Mouse (Mus musculus): ENCODE results near the gene Pdk1. TPM values are rescaled to one million over a fixed set of nuclear protein-coding genes. Genes with fewer than 3 reads are reported as not detected.
"Not testable (repeated sequence)": the region's sequence is repeated elsewhere in the genome, so short reads cannot be mapped to it uniquely, and the experiment has no call there.

The Pdk1 gene
- polyA plus RNA-seq, 1 experiment from 2014 or later = 68.6 TPM

DNA sequence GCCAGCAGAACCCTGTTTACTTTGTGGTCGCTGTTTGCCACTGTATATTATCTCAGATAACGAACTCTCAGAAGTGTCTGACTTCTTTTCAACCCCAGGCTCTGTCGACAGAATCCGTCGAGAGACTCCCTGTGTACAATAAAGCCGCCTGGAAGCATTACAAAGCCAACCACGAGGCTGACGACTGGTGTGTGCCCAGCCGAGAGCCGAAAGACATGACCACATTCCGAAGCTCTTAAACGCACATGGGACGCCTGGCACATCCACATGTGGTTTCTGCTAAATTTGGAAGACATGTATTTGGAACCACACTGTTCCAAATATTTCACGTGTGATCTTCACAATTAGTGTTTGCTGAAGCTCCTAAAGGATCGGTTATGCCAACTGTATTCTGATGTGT is 26.9 kb downstream of the Pdk1 start:
- ATAC-seq (ENCODE audit: insufficient read depth, low FRiP score) = no peak
- H3K27me3 ChIP-seq (ENCODE audit: control insufficient read depth, insufficient read depth, low read length) = no peaks in the 10 kb centered on the region
- H3K36me3 ChIP-seq (ENCODE audit: control insufficient read depth, insufficient read depth, low read length) = peaks cover 6% of the 10 kb centered on the region; the same call in 1 of the 2 replicates
- H3K9me3 ChIP-seq (replicated peaks; ENCODE audit: control insufficient read depth, low read length) = no peaks in the 10 kb centered on the region
- no peak overlapping the region for H3K4me2 ChIP-seq (ENCODE audit: low read depth, low read length)
- no peak overlapping the region for H3K27ac ChIP-seq (ENCODE audit: low read length)
- 83% methylated on average over 15 of the region's 15 CpGs for WGBS
- no peak overlapping the region for H3K9ac ChIP-seq (ENCODE audit: low read length)
- no peaks in the 10 kb centered on the region for H3K4me1 ChIP-seq (ENCODE audit: control insufficient read depth, insufficient read depth, low read length)
- no peak overlapping the region for H3K4me3 ChIP-seq (replicated peaks; ENCODE audit: low read length)

DNA sequence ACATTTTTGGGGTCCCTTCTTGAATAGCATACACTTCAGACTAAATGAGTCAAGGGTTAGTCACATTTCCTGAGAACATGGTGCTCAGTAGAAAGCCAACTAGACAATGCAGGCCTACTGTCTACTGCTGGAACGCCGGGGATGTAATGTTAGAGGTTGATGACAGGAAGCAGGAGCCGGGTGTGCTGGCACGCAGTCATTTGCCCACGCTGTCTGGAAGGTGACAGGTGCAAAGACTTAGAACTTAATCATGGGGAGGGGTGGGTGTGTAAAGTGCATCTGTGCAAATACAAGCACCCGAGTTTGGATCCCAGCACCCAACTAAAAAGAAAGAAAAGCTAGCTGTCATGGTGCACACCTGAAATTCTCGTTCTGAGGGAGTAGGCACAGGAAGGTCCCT is 32.1 kb downstream of the Pdk1 start:
- H3K27ac ChIP-seq (ENCODE audit: low read length) = no peak overlapping the region
- no peaks in the 10 kb centered on the region for H3K27me3 ChIP-seq (ENCODE audit: control insufficient read depth, insufficient read depth, low read length)
- no peak overlapping the region for H3K9ac ChIP-seq (ENCODE audit: low read length)
- H3K36me3 ChIP-seq (ENCODE audit: control insufficient read depth, insufficient read depth, low read length) = 0 out of 2 replicates have a peak, but pooled peaks cover 2% of the 10 kb centered on the region
- 87% methylated on average over 7 of the region's 7 CpGs for WGBS
- H3K4me1 ChIP-seq (ENCODE audit: control insufficient read depth, insufficient read depth, low read length) = no peaks in the 10 kb centered on the region
- no peak overlapping the region for H3K4me2 ChIP-seq (ENCODE audit: low read depth, low read length)
- no peak overlapping the region for H3K4me3 ChIP-seq (replicated peaks; ENCODE audit: low read length)
- no peaks in the 10 kb centered on the region for H3K9me3 ChIP-seq (replicated peaks; ENCODE audit: control insufficient read depth, low read length)
- no peak for ATAC-seq (ENCODE audit: insufficient read depth, low FRiP score)

DNA sequence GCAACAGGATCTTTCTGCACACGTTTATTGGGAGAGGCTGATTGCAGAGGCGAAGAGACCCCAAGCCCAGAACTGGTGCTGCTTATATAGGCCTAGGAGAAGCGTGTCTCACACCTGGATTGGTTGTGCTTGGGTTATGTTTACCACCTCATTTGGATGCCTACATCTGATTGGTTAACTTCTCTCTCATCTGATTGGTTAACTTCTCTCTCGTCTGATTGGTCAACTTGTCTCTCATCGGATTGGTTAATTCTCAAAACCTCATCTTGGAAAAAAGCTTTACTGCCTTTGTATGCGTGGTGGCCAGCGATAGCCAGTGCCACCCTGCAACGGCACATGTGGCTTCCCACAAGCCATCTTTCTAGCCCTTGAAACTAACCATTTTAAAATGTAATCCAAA is 33.3 kb downstream of the Pdk1 start:
- H3K9ac ChIP-seq (ENCODE audit: low read length); H3K27me3 ChIP-seq (ENCODE audit: control insufficient read depth, insufficient read depth, low read length); ATAC-seq (ENCODE audit: insufficient read depth, low FRiP score); H3K36me3 ChIP-seq (ENCODE audit: control insufficient read depth, insufficient read depth, low read length); H3K4me3 ChIP-seq (replicated peaks; ENCODE audit: low read length); H3K9me3 ChIP-seq (replicated peaks; ENCODE audit: control insufficient read depth, low read length); H3K27ac ChIP-seq (ENCODE audit: low read length); H3K4me2 ChIP-seq (ENCODE audit: low read depth, low read length); H3K4me1 ChIP-seq (ENCODE audit: control insufficient read depth, insufficient read depth, low read length): not testable (repeated sequence)
- WGBS = 94% methylated on average over 8 of the region's 8 CpGs

DNA sequence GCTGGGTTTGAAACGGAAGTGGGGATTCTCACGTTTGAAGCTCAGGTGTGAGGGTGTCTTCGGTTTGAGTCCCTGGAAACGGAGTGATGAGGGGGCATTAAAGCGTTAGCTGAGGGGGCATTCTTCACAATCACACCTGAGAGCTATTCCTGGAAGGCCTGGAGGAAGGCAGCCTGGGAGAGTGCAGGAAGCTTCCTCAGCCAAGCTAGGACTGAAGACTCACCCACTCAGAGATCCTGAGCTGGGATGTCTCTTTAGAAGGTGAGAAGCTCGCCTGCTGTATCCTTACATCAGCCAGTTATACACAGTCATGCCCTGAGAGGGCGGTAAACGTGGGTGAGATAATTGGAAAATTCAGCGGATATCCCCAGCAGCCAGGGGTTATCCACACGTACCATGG is 40.9 kb downstream of the Pdk1 start:
- Histone ChIP-seq H3K4me2 (ENCODE audit: low read depth, low read length) (no peak overlapping the region), H3K27ac (ENCODE audit: low read length) (no peak overlapping the region), H3K36me3 (ENCODE audit: control insufficient read depth, insufficient read depth, low read length) (no peaks in the 10 kb centered on the region), H3K4me1 (ENCODE audit: control insufficient read depth, insufficient read depth, low read length) (peaks cover 3% of the 10 kb centered on the region; the same call in 1 of the 2 replicates), H3K27me3 (ENCODE audit: control insufficient read depth, insufficient read depth, low read length) (no peaks in the 10 kb centered on the region), H3K9ac (ENCODE audit: low read length) (no peak overlapping the region), H3K9me3 (replicated peaks; ENCODE audit: control insufficient read depth, low read length) (no peaks in the 10 kb centered on the region), H3K4me3 (replicated peaks; ENCODE audit: low read length) (no peak overlapping the region)
- no peak for ATAC-seq (ENCODE audit: insufficient read depth, low FRiP score)
- whole genome bisulfite sequencing = 73% methylated on average over 10 of the region's 10 CpGs

DNA sequence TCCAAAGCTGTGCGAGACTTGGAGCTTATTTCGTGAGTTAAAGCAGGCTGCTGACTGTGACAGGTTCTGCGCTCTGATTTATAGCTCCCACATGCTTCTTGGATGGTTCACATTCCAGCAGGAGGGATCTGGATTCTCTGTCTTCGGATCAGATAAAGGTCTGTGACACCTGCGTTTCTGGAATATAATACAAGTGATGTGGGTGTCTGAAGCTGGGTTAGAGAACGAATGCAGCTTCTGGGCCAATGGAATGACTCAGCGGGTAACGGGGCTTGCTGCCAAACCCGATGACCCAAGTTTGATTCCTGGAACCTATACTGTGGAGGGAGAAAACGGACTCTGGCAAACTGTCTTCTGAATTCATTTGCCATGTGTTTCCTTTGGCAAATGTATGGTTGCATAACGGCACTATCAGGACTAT is 46.2 kb downstream of the Pdk1 start:
- peaks cover 3% of the 10 kb centered on the region; the same call in 1 of the 2 replicates for H3K4me1 ChIP-seq (ENCODE audit: control insufficient read depth, insufficient read depth, low read length)
- H3K9me3 ChIP-seq (replicated peaks; ENCODE audit: control insufficient read depth, low read length) = no peaks in the 10 kb centered on the region
- no peak for ATAC-seq (ENCODE audit: insufficient read depth, low FRiP score)
- no peak overlapping the region for H3K9ac ChIP-seq (ENCODE audit: low read length)
- no peaks in the 10 kb centered on the region for H3K36me3 ChIP-seq (ENCODE audit: control insufficient read depth, insufficient read depth, low read length)
- H3K4me3 ChIP-seq (replicated peaks; ENCODE audit: low read length) = no peak overlapping the region
- no peak overlapping the region for H3K4me2 ChIP-seq (ENCODE audit: low read depth, low read length)
- H3K27me3 ChIP-seq (ENCODE audit: control insufficient read depth, insufficient read depth, low read length) = no peaks in the 10 kb centered on the region
- WGBS = 37% methylated on average over 11 of the region's 11 CpGs
- H3K27ac ChIP-seq (ENCODE audit: low read length) = no peak overlapping the region

DNA sequence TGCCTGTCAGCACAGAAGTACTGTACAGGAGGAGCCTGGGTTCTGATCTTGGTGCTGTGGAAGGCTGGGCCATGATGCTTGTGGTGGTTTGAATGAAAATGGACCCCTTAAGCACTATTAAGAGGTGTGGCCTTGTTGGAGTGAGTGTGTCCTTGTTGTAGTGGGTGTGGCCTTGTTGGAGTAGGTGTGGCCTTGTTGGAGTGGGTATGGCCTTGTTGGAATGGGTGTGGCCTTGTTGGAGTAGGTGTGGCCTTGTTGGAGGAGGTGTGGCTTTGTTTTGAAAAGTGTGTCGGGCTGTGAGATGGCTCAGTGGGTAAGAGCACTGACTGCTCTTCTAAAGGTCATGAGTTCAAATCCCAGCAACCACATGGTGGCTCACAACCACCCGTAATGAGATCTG is 51.9 kb downstream of the Pdk1 start:
- ATAC-seq (ENCODE audit: insufficient read depth, low FRiP score) = not testable (repeated sequence)

DNA sequence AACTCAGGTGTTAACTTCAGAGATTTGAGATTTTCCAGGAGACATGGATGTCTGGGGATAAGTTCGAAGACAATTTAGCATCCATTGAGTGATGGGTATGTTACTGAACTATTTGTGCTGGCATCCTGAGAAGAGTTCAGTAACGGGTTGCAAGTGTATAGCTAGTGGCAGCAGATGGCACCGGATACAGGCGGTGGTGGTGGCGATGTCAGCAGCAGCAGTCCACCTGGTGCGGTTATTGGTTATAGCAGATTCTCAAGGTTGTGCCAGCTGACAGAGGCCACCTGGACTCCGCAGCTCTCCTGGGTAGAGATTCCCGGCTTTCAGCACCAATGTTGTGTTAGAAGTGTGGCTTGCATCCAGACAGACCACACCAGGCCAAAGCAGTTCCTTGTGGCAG is 61.0 kb downstream of the Pdk1 start:
- H3K9me3 ChIP-seq (replicated peaks; ENCODE audit: control insufficient read depth, low read length) = no peaks in the 10 kb centered on the region
- H3K36me3 ChIP-seq (ENCODE audit: control insufficient read depth, insufficient read depth, low read length) = no peaks in the 10 kb centered on the region
- no peak overlapping the region for H3K4me3 ChIP-seq (replicated peaks; ENCODE audit: low read length)
- 87% methylated on average over 8 of the region's 8 CpGs for WGBS
- no peaks in the 10 kb centered on the region for H3K27me3 ChIP-seq (ENCODE audit: control insufficient read depth, insufficient read depth, low read length)
- no peak for ATAC-seq (ENCODE audit: insufficient read depth, low FRiP score)
- H3K4me2 ChIP-seq (ENCODE audit: low read depth, low read length) = no peak overlapping the region
- no peak overlapping the region for H3K9ac ChIP-seq (ENCODE audit: low read length)
- H3K4me1 ChIP-seq (ENCODE audit: control insufficient read depth, insufficient read depth, low read length) = no peaks in the 10 kb centered on the region
- no peak overlapping the region for H3K27ac ChIP-seq (ENCODE audit: low read length)

More for the DNA sequence above, 51.9 kb downstream of the Pdk1 start:
- H3K9ac ChIP-seq (ENCODE audit: low read length); H3K27ac ChIP-seq (ENCODE audit: low read length); H3K4me1 ChIP-seq (ENCODE audit: control insufficient read depth, insufficient read depth, low read length); H3K9me3 ChIP-seq (replicated peaks; ENCODE audit: control insufficient read depth, low read length); H3K27me3 ChIP-seq (ENCODE audit: control insufficient read depth, insufficient read depth, low read length); H3K36me3 ChIP-seq (ENCODE audit: control insufficient read depth, insufficient read depth, low read length); H3K4me3 ChIP-seq (replicated peaks; ENCODE audit: low read length); H3K4me2 ChIP-seq (ENCODE audit: low read depth, low read length): not testable (repeated sequence)
- 100% methylated on average over 2 of the region's 2 CpGs for WGBS

DNA sequence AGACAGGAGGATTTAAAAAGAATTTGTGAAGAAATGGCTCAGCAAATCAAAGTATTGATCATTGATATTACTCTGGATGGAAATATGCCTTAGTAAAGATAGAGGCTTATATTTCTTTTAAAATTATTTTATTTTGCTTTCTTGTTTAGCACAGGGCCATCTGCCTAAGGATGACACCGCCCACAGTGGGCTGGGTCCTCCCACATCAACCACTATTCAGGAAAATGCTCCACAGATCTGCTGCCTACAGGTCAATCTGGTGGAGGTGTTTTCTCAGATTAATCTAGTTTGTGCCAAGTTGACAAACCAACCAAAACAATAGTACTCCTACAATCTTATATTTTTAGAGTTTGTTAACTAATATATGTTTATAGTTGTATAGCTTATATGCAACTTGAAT is 63.7 kb downstream of the Pdk1 start:
- no peak for ATAC-seq (ENCODE audit: insufficient read depth, low FRiP score)
- no peak overlapping the region for H3K27ac ChIP-seq (ENCODE audit: low read length)
- WGBS = 86% methylated on average over 1 of the region's 1 CpGs

DNA sequence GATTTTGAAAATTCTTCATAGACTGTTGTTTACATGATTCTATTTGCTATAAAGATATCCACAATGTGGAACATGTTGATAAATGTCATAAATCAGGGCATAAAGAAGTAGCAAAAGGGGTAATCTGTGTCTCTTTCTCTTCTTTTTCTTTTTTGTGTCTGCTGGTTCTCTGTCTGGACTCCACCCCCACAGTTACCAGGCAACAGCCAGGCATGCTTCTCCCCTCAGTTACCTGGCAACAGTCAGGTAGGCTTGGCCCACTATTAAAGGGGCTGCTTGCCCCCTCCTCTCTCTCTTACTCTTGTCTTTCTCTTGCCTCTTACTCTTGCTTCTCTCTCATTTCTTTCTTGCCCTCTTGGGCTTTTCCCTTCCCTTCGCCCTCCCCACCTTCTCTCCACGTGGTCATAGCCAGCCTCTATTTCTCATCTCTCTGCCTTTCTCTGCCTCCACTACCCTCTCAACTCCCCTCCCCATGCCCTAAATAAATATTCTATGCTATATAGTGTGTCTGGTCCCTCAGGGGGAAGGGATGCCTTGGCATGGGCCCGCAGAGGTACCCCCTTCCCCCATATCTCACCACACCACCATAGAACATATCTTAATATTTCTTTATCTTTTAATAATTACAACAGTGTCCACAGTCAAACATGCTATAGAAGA is 64.8 kb downstream of the Pdk1 start:
- H3K4me1 ChIP-seq (ENCODE audit: control insufficient read depth, insufficient read depth, low read length) = no peaks in the 10 kb centered on the region

More for the DNA sequence above, 63.7 kb downstream of the Pdk1 start:
- Histone ChIP-seq H3K9ac (ENCODE audit: low read length) (no peak overlapping the region), H3K4me1 (ENCODE audit: control insufficient read depth, insufficient read depth, low read length) (no peaks in the 10 kb centered on the region), H3K9me3 (replicated peaks; ENCODE audit: control insufficient read depth, low read length) (no peaks in the 10 kb centered on the region), H3K27me3 (ENCODE audit: control insufficient read depth, insufficient read depth, low read length) (no peaks in the 10 kb centered on the region), H3K4me3 (replicated peaks; ENCODE audit: low read length) (no peak overlapping the region), H3K4me2 (ENCODE audit: low read depth, low read length) (no peak overlapping the region), H3K36me3 (ENCODE audit: control insufficient read depth, insufficient read depth, low read length) (no peaks in the 10 kb centered on the region)

More for the DNA sequence above, 64.8 kb downstream of the Pdk1 start:
- no peaks in the 10 kb centered on the region for H3K36me3 ChIP-seq (ENCODE audit: control insufficient read depth, insufficient read depth, low read length)
- H3K27ac ChIP-seq (ENCODE audit: low read length) = no peak overlapping the region
- no peaks in the 10 kb centered on the region for H3K27me3 ChIP-seq (ENCODE audit: control insufficient read depth, insufficient read depth, low read length)
- H3K4me3 ChIP-seq (replicated peaks; ENCODE audit: low read length) = no peak overlapping the region
- no peak overlapping the region for H3K4me2 ChIP-seq (ENCODE audit: low read depth, low read length)
- WGBS = 89% methylated on average over 3 of the region's 3 CpGs
- no peaks in the 10 kb centered on the region for H3K9me3 ChIP-seq (replicated peaks; ENCODE audit: control insufficient read depth, low read length)
- no peak for ATAC-seq (ENCODE audit: insufficient read depth, low FRiP score)
- no peak overlapping the region for H3K9ac ChIP-seq (ENCODE audit: low read length)
